Mouse (Mus musculus) layer of hippocampus, adult 11-12 months (tissue): ENCODE data around the gene Fam198a.
A peak's percentile ranks its signal among the peaks of the same experiment; 100 is the strongest.

Source experiments
- DNase-seq: peaks from one replicate; pipeline ENCODE4 v3.0.0; 2022; ENCODE audit warnings: low spot score

Fam198a gene

DNA sequence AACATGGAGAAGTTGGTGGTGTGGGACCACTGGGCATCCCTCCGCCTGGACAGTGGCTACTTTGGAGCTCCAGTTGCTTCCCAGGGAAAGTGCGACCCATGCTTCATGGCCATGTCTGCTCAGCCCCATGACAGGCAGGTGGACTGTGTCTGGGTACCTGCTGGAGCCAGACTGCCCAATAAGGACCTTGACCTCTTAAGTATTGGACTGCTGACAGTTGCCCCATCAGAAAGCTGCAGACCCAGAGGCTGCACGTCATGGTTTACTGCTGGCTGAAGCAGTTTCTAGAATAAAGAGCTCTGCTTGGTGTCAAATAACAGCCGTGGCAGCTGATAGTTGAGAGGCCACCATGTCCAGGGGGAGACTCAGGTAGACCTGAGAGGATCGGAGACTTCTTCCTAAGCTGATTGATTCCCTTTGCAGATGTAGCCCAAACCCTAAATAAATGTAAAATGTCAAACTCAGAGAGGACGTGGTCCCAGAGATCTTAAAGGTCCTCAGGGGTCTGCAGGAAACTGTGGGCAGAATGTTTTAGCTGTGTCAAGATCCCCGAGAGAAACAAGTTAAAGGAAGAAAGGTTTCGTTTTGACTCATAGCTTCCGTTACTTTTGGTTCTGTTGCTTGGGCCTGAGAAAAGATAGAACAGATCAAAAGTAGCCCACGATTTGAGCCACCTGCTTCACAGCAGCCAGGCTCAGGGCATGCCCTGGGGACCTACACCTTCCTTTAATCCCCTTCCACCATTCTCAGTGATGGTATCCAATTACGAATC lies 24.0 kb upstream of the Fam198a start:
- DNase-seq, result no peak

DNA sequence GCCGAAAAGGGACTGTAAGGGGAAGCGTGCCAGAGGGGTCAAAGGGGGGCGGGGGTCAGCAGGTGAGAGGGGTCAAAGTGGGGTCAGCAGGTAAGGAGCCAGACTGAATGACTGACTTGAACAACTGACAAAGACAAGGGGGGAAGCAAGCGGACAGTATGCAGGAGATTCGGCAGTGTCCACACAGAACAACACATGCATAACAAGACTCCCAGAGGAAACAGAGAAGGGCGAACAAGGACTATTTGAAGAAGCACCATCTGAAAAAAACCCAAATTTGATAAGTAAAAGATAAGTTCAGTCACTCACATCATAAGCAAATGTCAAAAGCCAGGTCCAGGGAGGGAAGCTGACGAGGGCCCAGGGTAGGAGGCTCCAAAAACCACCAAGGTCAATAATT lies 23.1 kb upstream of the Fam198a start:
- DNase-seq, result no peak

DNA sequence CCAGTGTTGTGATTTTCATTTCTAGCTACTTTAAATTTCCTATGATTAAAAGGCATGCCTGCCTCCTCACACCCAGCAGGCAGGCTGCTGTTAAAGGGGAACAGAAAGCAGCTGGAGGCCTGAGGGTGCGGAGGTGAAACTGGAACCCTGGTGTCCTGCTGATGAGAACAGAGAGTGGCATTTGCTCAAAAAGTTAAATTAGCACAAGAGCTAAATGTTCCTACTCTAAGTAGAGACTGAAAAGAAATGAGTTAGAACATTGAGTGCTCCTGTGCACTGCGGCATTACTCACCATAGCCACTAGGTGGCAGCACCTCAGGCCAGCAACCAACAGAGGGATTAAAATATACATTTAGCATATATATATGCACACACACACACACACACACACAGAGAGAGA lies 22.3 kb upstream of the Fam198a start:
- DNase-seq, result peak; percentile 75

DNA sequence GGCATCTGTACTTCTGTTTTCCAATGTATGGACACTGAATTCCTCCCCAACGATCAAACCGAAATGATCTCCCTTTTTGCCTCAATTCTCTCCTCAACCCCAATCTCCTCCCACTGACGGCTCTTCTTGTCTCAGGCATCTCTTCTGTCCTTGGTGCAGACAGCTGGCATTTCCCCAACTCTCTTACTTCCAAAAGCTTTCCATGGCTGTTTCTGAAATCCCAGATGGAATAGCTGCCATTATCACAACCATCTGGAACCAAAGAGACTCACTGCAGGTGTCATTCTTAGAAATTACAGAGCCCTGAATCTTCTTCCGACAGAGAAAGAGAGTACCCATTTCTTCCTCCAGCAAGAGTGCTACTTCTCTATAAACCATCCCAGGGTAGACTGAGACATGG lies 15.9 kb upstream of the Fam198a start:
- DNase-seq, result no peak

DNA sequence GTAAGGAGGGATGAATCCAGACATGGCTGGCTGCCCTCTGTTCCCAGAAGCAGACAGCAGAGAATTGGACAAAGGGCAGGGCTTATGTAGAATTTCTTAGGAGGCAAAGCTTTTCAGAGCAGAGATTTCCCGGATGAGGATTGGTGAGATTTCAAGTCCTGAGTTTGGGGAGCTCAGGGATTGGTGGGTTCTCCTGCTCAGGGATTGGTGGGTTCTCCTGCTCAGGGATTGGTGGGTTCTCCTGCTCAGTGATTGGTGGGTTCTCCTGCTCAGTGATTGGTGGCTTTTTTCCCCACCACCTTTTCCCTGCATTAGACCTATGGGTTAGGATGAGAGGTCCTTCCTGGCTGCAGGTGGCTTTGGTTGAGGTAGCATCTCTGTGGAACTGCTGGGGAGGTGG lies 13.8 kb upstream of the Fam198a start:
- DNase-seq, result no peak

DNA sequence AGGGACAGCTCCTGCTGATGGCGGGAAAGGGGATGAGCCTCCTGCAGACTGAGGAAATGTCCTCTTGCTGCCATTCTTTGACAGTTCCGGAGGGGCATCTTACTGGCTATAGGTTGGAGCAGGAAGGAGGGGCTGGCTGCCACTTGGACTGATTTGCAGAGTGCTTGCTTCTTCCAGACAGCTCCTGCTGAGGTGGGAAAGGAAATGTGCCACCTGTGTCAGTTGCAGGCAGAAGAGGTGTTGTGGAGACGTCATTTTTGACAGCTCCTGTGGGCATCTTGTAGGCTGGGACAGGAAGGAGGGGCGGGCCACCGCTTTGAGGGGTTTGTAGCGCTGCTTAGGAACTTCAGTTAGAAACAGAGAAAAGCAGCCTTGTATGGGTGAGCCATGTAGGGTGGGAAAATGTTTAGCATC lies 13.3 kb upstream of the Fam198a start:
- DNase-seq, result no peak

DNA sequence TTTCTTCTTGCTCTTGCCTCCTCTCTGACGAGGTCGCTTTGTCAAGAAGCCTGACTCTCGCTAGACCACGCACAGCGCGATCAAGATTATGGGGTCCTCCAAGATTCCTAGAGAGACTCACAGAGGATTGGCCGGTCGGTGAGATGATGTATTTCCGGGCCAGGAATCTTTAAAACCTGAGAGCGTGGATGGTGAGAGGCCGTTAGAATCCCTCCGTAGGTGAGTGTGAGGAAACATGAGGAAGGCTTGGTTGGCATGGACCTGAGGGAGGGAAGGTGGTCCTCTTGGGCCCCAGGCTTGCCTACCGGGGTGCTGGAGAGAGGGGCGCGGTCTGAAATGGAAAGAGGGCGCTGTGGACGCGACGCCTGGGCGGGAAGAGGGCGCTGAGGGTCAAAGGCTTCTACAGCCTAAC lies 12.8 kb upstream of the Fam198a start:
- no peak for DNase-seq

DNA sequence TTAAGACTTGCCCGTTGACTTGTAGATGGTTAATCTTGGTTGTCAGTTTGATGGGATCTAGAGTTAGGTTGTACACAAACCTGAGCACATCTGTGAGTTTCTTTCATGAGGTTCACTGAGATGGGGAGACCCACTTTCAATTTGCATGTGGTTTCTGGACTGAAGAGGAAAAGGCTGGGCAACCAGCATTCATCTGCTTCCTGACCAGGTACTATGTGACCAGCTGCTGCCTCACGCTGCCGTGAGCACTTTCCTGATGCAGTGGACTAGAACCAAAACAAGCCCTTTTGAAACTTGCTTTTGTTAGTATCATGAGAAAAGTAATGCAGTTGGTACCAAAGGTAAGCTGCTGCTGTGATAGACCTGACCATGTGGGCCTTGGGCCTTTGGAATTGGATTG lies 7.8 kb upstream of the Fam198a start:
- no peak for DNase-seq

DNA sequence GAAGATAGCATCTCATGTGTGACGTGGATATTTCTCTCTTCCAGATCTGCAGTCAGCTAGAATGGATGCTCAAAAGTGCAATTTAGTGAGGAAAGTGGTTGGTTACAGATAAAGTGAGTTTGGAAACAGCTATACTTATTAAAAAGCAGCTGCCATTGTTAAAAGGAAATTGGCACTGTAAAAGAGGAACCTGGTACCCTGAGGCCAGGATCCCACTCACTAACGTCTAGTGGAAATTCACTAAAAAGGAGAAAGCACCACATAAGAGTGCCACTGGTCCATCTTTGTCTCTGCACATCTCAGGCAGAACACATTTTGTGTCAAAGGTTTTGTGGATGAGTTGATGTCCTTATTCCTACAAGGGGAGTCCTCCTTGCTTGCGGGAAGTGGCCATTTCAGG lies 7.2 kb upstream of the Fam198a start:
- DNase-seq, result no peak

DNA sequence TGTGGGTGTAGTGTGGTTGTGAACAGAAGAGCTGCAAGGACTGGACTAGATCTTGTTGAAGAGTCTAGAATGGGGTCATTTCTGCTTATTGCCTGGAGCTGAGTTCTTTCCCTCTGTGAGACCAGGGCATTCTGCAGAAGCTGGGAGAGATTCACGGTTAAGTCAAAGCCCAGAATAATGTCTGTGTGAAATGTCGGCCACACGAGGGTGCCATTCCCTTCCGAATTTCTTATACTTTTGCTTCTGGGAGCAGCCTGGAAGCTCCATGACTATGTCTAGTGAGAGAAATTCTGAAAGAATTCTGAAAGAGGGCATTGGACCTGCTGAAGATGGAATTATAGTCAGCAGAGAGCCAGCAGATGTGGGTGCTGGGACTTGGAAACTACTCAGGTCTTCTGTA lies 3.0 kb upstream of the Fam198a start:
- DNase-seq, result peak; percentile 76

DNA sequence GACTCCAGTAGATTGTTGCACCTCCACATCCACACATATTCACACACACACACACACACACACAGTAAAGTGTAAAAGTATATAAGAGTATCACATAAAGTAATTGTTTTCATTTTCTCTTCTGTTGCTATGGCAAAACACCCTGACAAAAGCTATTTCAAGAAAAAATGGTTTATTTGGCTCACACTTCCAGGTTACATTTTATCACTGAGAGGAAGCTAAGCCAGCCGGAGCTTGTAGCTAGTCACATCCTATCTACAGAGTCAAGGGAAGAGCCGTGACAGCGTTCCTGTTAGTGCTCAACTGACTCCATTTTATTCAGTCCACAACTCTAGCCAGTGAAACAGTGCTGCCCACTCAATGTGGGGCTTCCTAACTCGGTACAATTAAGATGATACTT lies 2.4 kb upstream of the Fam198a start:
- no peak for DNase-seq

DNA sequence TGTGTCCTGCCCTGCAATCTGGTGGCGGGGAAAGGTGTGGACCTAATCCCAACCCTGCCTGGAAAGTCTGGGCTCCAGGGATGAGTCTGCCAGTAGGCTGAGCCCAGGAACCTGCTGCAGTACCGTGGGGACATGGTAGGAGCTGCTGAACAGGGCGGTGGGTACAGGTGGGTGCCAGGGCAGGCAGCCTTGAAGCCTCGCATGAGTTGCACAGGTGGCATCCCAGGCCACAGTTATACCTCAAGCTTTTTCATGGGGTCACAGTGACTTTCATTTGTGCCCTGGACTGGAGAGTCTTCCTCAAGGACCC lies 281 bp downstream of the Fam198a start:
- no peak for DNase-seq

DNA sequence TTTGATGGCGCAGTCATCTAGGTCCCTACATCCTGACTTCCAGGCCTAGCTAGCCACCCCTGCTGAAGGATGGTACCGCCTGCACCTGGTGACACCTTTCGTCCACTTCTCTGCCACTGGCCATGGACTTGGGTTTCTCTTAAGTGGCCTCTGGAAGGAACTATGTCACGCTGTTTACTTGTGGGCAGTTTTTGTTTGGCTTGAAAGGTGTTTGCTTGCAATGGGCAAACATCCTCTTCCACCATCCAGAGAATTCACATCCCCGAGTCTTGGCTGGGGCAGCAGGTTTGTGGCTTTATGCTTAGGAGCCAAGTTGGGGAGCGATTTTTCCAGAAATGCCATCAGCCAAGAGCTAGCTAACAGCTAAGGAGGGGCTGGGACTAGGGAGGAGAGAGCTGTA lies 1.8 kb downstream of the Fam198a start:
- no peak for DNase-seq

DNA sequence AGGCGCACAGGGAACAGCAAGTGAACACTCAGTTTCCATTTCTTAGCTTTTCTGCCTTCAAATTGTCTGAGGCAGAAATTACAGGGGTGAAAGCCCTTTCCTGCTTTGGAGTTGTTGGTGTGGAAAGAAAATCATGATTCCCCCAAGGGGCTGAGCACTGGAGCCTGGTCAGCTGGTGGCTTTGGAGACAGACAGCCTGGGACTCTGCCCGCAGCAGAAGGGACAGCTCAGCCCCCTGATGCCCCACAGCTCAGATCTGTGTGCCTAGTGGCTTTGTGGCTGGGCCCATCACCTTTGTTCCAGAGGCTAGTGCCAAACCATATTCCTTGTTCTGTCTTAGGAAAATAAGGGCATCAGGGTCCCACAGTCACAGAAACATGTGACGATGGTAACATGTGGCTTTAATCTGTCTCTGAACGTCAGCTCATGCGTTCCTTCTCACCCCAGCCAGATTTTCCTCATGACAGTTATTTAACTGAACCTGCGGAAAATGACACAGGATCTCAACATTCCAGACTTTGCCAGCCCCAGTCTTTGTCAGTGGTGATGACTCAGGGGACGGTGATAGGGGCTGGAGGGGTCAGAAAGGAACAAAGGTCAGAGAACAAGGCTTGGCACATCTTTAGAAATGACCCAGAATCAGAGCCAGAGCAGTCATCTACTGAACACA lies 9.3 kb downstream of the Fam198a start:
- DNase-seq, result no peak

DNA sequence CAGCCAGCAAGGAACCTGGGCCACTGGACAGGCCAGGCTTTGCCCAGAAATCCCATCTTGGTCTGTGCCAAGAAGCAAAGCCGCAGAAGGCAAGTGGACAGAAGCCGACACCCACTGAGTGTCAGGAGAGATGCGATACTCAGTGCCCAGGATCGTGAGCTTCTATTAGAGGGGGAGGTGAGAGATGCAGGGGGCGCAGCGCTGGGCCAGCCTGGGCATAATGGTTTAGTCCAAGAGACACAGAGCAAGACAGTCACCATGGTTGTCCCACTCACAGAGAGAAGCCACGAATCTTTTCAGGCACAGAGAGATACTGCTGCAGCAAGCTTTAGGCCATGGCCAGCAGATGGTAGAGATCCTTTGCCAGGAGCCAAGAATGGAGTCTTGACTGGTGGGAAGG lies 14.2 kb downstream of the Fam198a start:
- DNase-seq, result no peak

DNA sequence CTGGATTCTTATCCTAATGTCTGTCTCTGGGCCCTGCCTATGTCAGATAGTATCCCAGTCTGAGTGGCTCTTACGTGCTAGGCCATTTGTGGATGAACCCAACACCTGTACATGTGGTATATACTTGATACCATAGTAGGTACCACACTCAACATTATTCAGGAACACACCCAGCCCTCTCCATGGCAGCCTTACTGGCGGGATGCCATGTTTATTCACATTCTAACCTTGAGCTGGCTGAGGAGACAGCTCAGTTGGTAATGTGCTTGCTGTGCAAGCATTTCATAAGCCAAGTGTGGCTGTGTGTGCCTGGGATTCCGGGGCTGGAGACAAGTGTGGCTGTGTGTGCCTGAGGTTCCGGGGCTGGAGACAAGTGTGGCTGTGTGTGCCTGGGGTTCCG lies 17.5 kb downstream of the Fam198a start:
- no peak for DNase-seq

DNA sequence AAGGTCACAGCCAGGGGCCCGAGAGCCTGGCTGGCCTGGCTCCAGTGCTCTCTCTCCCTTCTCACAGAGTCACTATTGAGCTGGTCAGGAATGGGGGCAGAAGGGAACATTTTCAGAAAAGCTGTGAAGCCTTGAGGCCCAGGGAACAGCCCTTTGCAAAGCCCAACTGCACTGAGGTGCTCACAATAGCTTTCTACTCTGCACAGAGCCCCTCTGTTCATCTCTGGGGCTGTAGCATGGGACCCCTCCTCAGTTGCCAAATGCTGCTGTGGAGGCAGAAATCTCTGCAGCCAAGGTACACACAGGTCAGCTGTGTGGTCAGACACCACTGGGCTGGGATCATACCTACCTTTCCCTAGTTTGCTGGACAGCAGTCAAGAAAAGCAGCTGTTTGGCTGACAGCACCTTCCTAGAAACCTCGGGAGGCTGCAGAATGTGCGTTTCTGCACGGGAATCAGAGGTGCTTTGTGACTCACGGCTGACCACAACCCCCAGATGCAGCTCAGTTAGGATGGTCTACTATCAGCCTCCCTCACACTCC lies 19.1 kb downstream of the Fam198a start:
- no peak for DNase-seq

DNA sequence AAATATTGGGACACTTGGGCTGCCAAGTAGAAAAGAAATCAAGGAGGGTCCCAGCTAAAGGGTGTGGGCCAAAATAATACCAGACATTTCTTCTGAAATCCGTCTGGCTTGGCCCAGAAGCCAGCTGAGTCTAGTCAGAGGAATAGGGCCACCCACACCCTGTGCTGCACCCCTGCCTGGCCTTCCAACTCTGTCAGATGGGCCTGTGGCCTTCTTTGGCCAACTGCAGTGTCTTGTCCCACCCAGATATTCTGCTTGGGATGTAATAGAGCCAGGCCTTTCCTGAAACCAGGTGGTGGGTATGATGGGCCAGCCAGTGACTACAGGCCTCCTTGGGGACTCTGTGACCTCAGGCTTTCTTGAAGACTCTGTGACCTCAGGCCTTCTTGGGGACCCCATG lies 22.4 kb downstream of the Fam198a start:
- no peak for DNase-seq

DNA sequence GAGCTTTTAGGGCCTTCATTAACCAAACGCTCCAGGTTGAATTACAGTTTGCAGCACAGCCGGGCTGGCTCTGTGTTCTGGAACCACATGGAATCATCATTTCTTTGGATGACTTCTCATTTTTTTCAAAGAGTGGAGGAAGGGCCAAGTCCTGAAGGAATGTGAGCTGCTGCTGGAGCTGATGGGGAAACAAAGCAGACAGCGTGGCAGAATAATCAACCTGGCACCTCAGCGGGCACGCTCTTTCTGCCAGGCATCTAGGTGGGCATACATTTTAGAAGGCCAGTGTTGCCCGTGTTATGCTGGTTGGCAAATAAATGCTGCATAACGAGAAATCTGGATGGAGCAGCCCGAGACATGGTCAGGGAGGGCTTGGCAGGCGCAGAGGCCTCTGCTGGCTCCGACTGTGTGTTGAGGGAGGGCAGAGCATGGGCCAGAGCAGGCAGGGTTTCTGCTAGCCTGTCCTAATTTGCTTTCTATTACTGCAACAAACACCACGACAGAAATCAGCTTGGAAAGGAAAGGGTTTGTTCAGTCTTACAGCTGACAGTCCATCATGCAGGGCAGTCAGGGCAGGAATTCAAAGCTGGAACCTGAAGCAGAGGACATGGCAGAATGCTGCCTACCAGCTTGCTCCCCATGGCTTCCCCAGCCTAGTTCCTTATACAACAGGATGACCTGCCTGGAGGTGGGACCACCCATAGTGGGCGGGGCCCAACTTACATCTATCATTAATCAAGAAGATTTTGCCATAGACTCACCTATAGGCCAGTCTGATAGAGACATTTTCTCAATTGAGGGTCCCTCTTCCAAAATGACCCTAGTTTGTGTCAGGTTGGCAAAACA lies 23.6 kb downstream of the Fam198a start:
- DNase-seq, result peak; percentile 50

DNA sequence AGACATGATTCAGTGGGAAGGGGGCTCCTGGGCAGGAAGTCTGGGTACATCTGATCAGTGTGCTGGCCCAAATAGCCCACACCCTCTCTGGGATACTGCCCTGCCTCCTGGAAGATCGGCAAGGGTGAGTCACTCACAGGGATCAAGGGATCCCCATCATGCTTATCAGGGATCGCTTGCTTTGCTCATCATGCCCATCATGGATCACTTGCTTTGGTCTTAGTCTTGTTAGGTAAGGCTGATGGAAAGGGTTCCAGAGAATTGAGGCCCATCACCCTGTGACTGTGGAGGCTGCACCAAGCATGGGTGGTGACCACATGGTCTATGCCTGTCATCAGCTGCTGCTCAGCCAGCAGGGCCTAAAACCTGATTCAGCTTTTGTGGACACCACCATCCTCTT lies 24.5 kb downstream of the Fam198a start:
- DNase-seq, result no peak

DNA sequence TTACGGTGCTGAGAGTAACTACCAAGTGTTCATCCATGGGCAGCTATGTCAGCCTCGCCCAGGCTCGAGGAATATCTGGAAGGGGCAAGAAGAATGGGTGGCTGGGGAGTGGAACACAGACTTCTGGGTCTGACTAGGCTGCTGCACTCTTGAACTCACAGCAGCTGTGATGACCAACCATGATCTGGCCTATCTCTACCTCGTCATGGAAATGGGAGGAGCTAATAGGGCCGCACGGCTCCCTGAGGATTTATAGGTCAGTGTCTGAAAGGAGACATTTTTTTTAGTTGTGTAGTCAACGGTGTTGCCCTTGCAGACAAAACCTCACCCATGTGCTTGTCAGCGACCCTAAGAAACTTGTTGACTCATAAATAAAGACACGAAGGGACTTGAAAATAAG lies 30.3 kb downstream of the Fam198a start:
- no peak for DNase-seq

DNA sequence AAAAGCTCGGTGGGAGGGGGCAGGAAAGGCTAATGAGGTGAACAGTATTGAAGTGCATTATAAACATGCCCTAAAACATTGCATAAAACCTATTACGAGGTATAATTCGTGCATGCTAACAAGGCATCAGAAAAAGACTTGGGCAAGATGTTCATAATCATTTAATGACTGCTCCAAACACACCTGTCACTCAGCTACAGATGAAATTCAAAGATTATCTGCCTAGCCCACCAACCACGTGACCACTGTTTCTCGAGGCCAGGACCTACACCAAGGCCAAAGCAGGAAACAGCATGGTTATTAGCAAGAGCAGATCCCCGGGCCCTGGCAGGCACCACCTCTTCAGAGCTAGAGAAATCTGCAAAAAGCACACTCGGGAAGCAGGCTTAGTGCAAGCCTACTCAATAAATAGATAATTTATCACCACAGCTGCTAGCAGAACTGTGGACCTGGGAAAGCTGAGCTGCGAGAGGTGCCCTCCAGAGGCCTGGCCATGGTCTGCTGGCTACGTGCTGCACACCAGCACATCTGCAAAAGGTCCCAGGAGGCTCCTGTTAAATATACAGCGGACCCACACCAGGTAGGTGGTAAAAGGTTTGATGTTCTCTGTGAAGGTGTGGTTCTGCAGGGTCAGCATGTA lies 30.8 kb downstream of the Fam198a start:
- no peak for DNase-seq
